Mouse (Mus musculus) left cerebral cortex, postnatal 10 days (tissue): ENCODE measurements at regions not wholly inside any gene's neighbourhood (a gene's known extent, or its start where the extent isn't known, plus 50 kb on each side); places are given as distances from the start of the nearest gene placed in this dataset.
A peak's percentile ranks its signal among the peaks of the same experiment; 100 is the strongest.

Experiments
- DNase-seq, 2 experiments: peaks; one replicate each; pipeline ENCODE4 v3.0.0; 2021 to 2022; ENCODE audit warnings: low spot score in 2 of 2, mixed read lengths in 1 of 2; ENCODE audit errors: extremely low spot score in 1 of 2
- intact Hi-C: fragments of 180-260 bp; cut with DNase I; formaldehyde crosslinking; loops from one replicate; pipeline ENCODE4 v1.15.1; 2025

DNA sequence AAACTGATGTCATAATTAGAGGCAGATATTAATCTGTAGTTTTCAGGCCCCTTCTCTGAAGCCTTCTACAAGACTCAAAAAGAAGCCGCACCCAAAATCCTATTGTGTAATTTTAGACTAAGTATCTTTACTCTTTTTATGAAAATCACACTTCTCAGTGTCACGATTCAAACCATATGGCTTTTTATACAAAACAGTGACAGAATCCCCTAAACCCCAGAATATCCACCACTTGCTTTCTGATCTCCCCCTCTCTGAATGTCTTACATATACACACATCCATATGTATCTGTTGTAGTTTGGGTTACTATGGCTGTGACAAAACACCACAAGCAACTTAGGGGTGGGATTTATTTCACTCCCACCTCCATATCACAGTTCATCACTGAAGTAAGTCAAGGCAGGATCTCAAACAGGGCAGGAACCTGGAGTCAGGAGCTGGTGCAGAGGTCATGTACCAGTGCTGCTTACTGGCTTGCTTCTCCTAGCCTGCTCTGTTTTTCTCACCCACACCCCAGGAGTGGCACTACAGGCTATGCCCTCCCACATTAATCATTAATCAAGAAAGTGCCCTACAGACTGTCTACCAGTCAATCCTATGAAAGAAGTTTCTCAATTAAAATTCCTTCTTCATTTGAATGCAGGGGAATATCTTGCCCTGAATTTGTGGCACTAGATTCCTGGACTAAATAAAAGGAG is 59.3 kb upstream of the B3gat1 start:
- intact Hi-C loops = no loop called here
- DNase-seq = no peak

DNA sequence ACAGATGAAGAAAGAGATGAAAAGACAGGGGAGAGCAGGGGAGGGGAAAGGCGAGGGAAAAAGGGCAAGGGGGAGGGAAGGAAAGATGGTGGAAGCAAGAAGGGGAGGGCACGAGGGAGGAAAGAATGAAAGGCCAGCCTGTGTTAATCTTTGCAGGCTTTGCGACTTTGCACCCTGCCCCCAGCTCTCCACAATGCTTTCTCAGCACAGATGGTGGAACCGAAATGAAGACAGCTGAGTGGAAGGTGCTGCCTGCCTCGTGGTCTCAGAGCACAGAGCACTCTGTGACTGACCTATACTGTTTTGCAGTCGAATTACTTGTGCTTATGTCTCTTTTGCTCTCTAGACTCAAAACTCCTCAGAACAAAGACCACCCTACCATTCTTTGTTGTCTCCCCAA is 55.2 kb upstream of the B3gat1 start:
- intact Hi-C loops = no loop called here
- DNase-seq = peak in 1 of 2 experiments; percentile 25

DNA sequence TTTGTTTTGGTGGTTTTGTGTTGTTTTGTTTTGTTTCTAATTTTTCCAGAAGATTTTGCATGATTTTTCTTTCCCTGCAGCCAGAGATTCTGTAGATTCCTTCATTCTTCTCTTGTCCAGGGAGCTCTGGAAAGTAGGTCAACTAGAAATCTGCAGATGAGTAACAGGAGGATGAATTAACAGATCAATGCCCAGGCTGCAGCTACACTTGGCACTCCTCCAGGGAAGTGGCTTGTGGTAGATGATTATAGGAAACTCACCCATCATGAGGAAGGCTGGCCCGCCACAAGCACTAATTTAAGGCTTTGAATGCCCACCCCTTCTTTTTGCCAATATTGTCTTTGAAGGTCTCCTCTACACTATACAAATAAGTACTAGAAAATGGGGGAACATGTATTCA is 52.0 kb upstream of the B3gat1 start:
- no peak for DNase-seq
- intact Hi-C loops = no loop called here
